Mouse (Mus musculus) liver, adult 2 months (tissue): ENCODE measurements around the gene Ube2h.

Experiments
- CTCF ChIP-seq: fragments of 200-500 bp; IDR thresholded peaks from 2 replicates; pipeline ENCODE4 v1.5.1; 2011; ENCODE audit warnings: low read depth, low read length, control low read depth
- POLR2A ChIP-seq: fragments of 200-500 bp; IDR thresholded peaks from 2 replicates; pipeline ENCODE4 v1.6.1; 2011; ENCODE audit warnings: low read length, control low read depth; ENCODE audit not compliant: insufficient read depth; ENCODE audit errors: extremely low read depth

- TF ChIP-seq POLR2A (no peak), CTCF (no peak)
Measured at GRCm38 (mm10) chr6:30245940-30246339, 58.4 kb downstream of the Ube2h start.
